Mouse (Mus musculus): ENCODE measurements around the gene Akt1. TPM values are rescaled to one million over a fixed set of nuclear protein-coding genes. Genes with fewer than 3 reads are reported as not detected.
A peak's percentile ranks its signal among the peaks of the same experiment; 100 is the strongest.

Gene Akt1
- total and polyA plus RNA-seq, 3 experiments: 121 to 461 (median 168) TPM

GRCm38 (mm10) chr12:112632084-112632777, 42.5 kb downstream of the Akt1 start:
- peaks cover 52% of the 10 kb centered on the region for H3K27me3 ChIP-seq (ENCODE audit: insufficient read depth, low read length)
- H3K4me1 ChIP-seq (ENCODE audit: insufficient read depth, low read depth, low read length): peaks cover 13% of the 10 kb centered on the region
- TF ChIP-seq TAL1 (conservative IDR thresholded peaks at IDR 0.05; ENCODE audit: low read depth, low read length): no peak
- TF ChIP-seq POLR2AphosphoS5 (IDR thresholded peaks at IDR 0.05; ENCODE audit: insufficient replicate concordance, low read depth, low read length): no peak
- TF ChIP-seq GATA2 (IDR thresholded peaks at IDR 0.05; ENCODE audit: borderline replicate concordance, low read depth, low read length): no peak
- no peak for TF ChIP-seq CTCF (IDR thresholded peaks at IDR 0.05; ENCODE audit: low read depth, low read length)
- ATAC-seq (ENCODE audit: extremely low read depth, insufficient number of reproducible peaks, low FRiP score, poor library complexity, severe bottlenecking) (no peak), DNase-seq (ENCODE audit: low spot score) (no peak)
- H3K4me3 ChIP-seq (ENCODE audit: low read depth, low read length): no peak overlapping the region
- no peaks in the 10 kb centered on the region for H3K9me3 ChIP-seq (replicated peaks)
- H3K36me3 ChIP-seq (replicated peaks): no peaks in the 10 kb centered on the region

GRCm38 (mm10) chr12:112631472-112631871, 43.2 kb downstream of the Akt1 start:
- Histone ChIP-seq H3K9me3 (replicated peaks) (no peaks in the 10 kb centered on the region), H3K4me3 (ENCODE audit: low read depth, low read length) (no peak overlapping the region), H3K4me1 (ENCODE audit: insufficient read depth, low read depth, low read length) (peaks cover 13% of the 10 kb centered on the region), H3K27me3 (ENCODE audit: insufficient read depth, low read length) (peaks cover 45% of the 10 kb centered on the region), H3K36me3 (replicated peaks) (no peaks in the 10 kb centered on the region)
- ATAC-seq (ENCODE audit: extremely low read depth, insufficient number of reproducible peaks, low FRiP score, poor library complexity, severe bottlenecking): no peak
- TF ChIP-seq GATA1 (IDR thresholded peaks at IDR 0.05; ENCODE audit: borderline replicate concordance, low read length): no peak
- TF ChIP-seq POLR2AphosphoS5 (IDR thresholded peaks at IDR 0.05; ENCODE audit: insufficient replicate concordance, low read depth, low read length): no peak
- TF ChIP-seq CTCF (IDR thresholded peaks at IDR 0.05; ENCODE audit: low read depth, low read length): no peak
- no peak for TF ChIP-seq GATA2 (IDR thresholded peaks at IDR 0.05; ENCODE audit: borderline replicate concordance, low read depth, low read length)
- TF ChIP-seq TAL1 (conservative IDR thresholded peaks at IDR 0.05; ENCODE audit: low read depth, low read length): no peak
- no peak for DNase-seq (ENCODE audit: low spot score)

- H3K36me3 ChIP-seq (replicated peaks): no peaks in the 10 kb centered on the region
- H3K27me3 ChIP-seq (ENCODE audit: insufficient read depth, low read length): peaks cover 43% of the 10 kb centered on the region
- ATAC-seq (ENCODE audit: extremely low read depth, insufficient number of reproducible peaks, low FRiP score, poor library complexity, severe bottlenecking) (no peak), DNase-seq (ENCODE audit: low spot score) (no peak)
- H3K4me1 ChIP-seq (ENCODE audit: insufficient read depth, low read depth, low read length): peaks cover 15% of the 10 kb centered on the region
- TF ChIP-seq GATA2 (IDR thresholded peaks at IDR 0.05; ENCODE audit: borderline replicate concordance, low read depth, low read length): no peak
- TF ChIP-seq POLR2AphosphoS5 (IDR thresholded peaks at IDR 0.05; ENCODE audit: insufficient replicate concordance, low read depth, low read length): no peak
- TF ChIP-seq GATA1 (IDR thresholded peaks at IDR 0.05; ENCODE audit: borderline replicate concordance, low read length): no peak
- no peak for TF ChIP-seq TAL1 (conservative IDR thresholded peaks at IDR 0.05; ENCODE audit: low read depth, low read length)
- no peak for TF ChIP-seq CTCF (IDR thresholded peaks at IDR 0.05; ENCODE audit: low read depth, low read length)
- no peaks in the 10 kb centered on the region for H3K9me3 ChIP-seq (replicated peaks)
- no peak overlapping the region for H3K4me3 ChIP-seq (ENCODE audit: low read depth, low read length)
Observed at GRCm38 (mm10) chr12:112630796-112631195, 43.9 kb downstream of the Akt1 start.

- TF ChIP-seq GATA1 (IDR thresholded peaks at IDR 0.05; ENCODE audit: borderline replicate concordance, low read length) (no peak), GATA2 (IDR thresholded peaks at IDR 0.05; ENCODE audit: borderline replicate concordance, low read depth, low read length) (no peak), CTCF (IDR thresholded peaks at IDR 0.05; ENCODE audit: low read depth, low read length) (no peak), TAL1 (conservative IDR thresholded peaks at IDR 0.05; ENCODE audit: low read depth, low read length) (no peak), POLR2AphosphoS5 (IDR thresholded peaks at IDR 0.05; ENCODE audit: insufficient replicate concordance, low read depth, low read length) (no peak)
- H3K27me3 ChIP-seq (ENCODE audit: insufficient read depth, low read length): peaks cover 45% of the 10 kb centered on the region
- no peaks in the 10 kb centered on the region for H3K9me3 ChIP-seq (replicated peaks)
- H3K4me3 ChIP-seq (ENCODE audit: low read depth, low read length): no peak overlapping the region
- no peaks in the 10 kb centered on the region for H3K36me3 ChIP-seq (replicated peaks)
- peaks cover 15% of the 10 kb centered on the region for H3K4me1 ChIP-seq (ENCODE audit: insufficient read depth, low read depth, low read length)
- no peak for DNase-seq (ENCODE audit: low spot score)
- no peak for ATAC-seq (ENCODE audit: extremely low read depth, insufficient number of reproducible peaks, low FRiP score, poor library complexity, severe bottlenecking)
Observed at GRCm38 (mm10) chr12:112630029-112630428, 44.7 kb downstream of the Akt1 start.

GRCm38 (mm10) chr12:112628928-112629721, 45.6 kb downstream of the Akt1 start:
- no peak overlapping the region for H3K4me3 ChIP-seq (ENCODE audit: low read depth, low read length)

GRCm38 (mm10) chr12:112628197-112628596, 46.5 kb downstream of the Akt1 start:
- Histone ChIP-seq H3K4me1 (ENCODE audit: insufficient read depth, low read depth, low read length) (peaks cover 12% of the 10 kb centered on the region), H3K4me3 (ENCODE audit: low read depth, low read length) (no peak overlapping the region), H3K9me3 (replicated peaks) (no peaks in the 10 kb centered on the region), H3K36me3 (replicated peaks) (no peaks in the 10 kb centered on the region), H3K27me3 (ENCODE audit: insufficient read depth, low read length) (peaks cover 42% of the 10 kb centered on the region)
- no peak for DNase-seq (ENCODE audit: low spot score)
- no peak for ATAC-seq (ENCODE audit: extremely low read depth, insufficient number of reproducible peaks, low FRiP score, poor library complexity, severe bottlenecking)
- no peak for TF ChIP-seq TAL1 (conservative IDR thresholded peaks at IDR 0.05; ENCODE audit: low read depth, low read length)
- TF ChIP-seq CTCF (IDR thresholded peaks at IDR 0.05; ENCODE audit: low read depth, low read length): no peak
- no peak for TF ChIP-seq GATA2 (IDR thresholded peaks at IDR 0.05; ENCODE audit: borderline replicate concordance, low read depth, low read length)

More at GRCm38 (mm10) chr12:112628928-112629721, 45.6 kb downstream of the Akt1 start:
- ATAC-seq (ENCODE audit: extremely low read depth, insufficient number of reproducible peaks, low FRiP score, poor library complexity, severe bottlenecking) (peak; percentile 54), DNase-seq (ENCODE audit: low spot score) (no peak)
- H3K4me1 ChIP-seq (ENCODE audit: insufficient read depth, low read depth, low read length): peaks cover 15% of the 10 kb centered on the region
- H3K9me3 ChIP-seq (replicated peaks): no peaks in the 10 kb centered on the region
- H3K27me3 ChIP-seq (ENCODE audit: insufficient read depth, low read length): peaks cover 46% of the 10 kb centered on the region
- H3K36me3 ChIP-seq (replicated peaks): no peaks in the 10 kb centered on the region
- no peak for TF ChIP-seq POLR2AphosphoS5 (IDR thresholded peaks at IDR 0.05; ENCODE audit: insufficient replicate concordance, low read depth, low read length)
- TF ChIP-seq GATA1 (IDR thresholded peaks at IDR 0.05; ENCODE audit: borderline replicate concordance, low read length): no peak
- no peak for TF ChIP-seq GATA2 (IDR thresholded peaks at IDR 0.05; ENCODE audit: borderline replicate concordance, low read depth, low read length)
- TF ChIP-seq CTCF (IDR thresholded peaks at IDR 0.05; ENCODE audit: low read depth, low read length): no peak
- TF ChIP-seq TAL1 (conservative IDR thresholded peaks at IDR 0.05; ENCODE audit: low read depth, low read length): no peak

Data from G1E (cell line).